Comparison of ENCODE assay signal across 8 mouse cellular contexts in genomic region chr5:134583006-134583883, GRCm38 (mm10). TPM values are rescaled to one million over a fixed set of nuclear protein-coding genes. Genes with fewer than 3 reads are reported as not detected.
DNase-seq lines count a peak whose midpoint lies in the region; ATAC-seq lines count a peak whose summit lies in the region.

No protein-coding gene starts in this region.

- H3K4me3 ChIP-seq in brown adipose tissue, adult 24 weeks (ENCODE audit: insufficient read depth, low read depth, low read length): peak overlapping the region; percentile 95
- peak overlapping the region; percentile 92 for H3K4me3 ChIP-seq in intestine, embryonic 14.5 days (ENCODE audit: low read depth, low read length)
- H3K4me3 ChIP-seq in midbrain, embryonic 14.5 days (replicated peaks; ENCODE audit: low read depth, low read length): peak overlapping the region; percentile 72

- peak overlapping the region; percentile 96 for H3K4me2 ChIP-seq in intestine, embryonic 14.5 days (ENCODE audit: low read length)
- peak overlapping the region; percentile 76 for H3K4me2 ChIP-seq in midbrain, embryonic 14.5 days (ENCODE audit: low read length)

- peaks cover 9% of the 10 kb centered on the region for H3K36me3 ChIP-seq in intestine, embryonic 14.5 days (ENCODE audit: control insufficient read depth, insufficient read depth, low read length)
- H3K36me3 ChIP-seq in midbrain, embryonic 14.5 days (ENCODE audit: control insufficient read depth, insufficient read depth, low read length): peaks cover 8% of the 10 kb centered on the region; the same call in 1 of the 2 replicates

- no peaks in the 10 kb centered on the region for H3K4me1 ChIP-seq in brown adipose tissue, adult 24 weeks (ENCODE audit: control insufficient read depth, insufficient read depth, insufficient read length, low read length)
- H3K4me1 ChIP-seq in intestine, embryonic 14.5 days (replicated peaks; ENCODE audit: control insufficient read depth, insufficient read depth, low read length): peaks cover 11% of the 10 kb centered on the region
- H3K4me1 ChIP-seq in midbrain, embryonic 14.5 days (ENCODE audit: control insufficient read depth, insufficient read depth, low read length): peaks cover 6% of the 10 kb centered on the region; the same call in 1 of the 2 replicates

- H3K9ac ChIP-seq in intestine, embryonic 14.5 days (ENCODE audit: low read length): peak overlapping the region; percentile 70
- peak overlapping the region; percentile 58 for H3K9ac ChIP-seq in midbrain, embryonic 14.5 days (replicated peaks; ENCODE audit: low read length)

- peak; percentile 39 for DNase-seq in kidney, adult 9 months
- no peak for DNase-seq in kidney, adult 18-20 months
- DNase-seq in intestine, embryonic 14.5 days (ENCODE audit: low spot score): no peak
- DNase-seq in midbrain, embryonic 14.5 days: no peak
- DNase-seq in adrenal gland, postnatal 36 days: no peak
- DNase-seq in testis, postnatal 10 days (ENCODE audit: low spot score): no peak
- no peak for DNase-seq in left cerebral cortex, adult 11 months (ENCODE audit: low spot score)

- H3K27ac ChIP-seq in brown adipose tissue, adult 24 weeks (replicated peaks; ENCODE audit: low read depth, low read length): no peak overlapping the region
- H3K27ac ChIP-seq in intestine, embryonic 14.5 days (ENCODE audit: low read depth): no peak overlapping the region
- no peak overlapping the region for H3K27ac ChIP-seq in midbrain, embryonic 14.5 days (replicated peaks; ENCODE audit: low read depth, low read length)

- no peaks in the 10 kb centered on the region for H3K27me3 ChIP-seq in intestine, embryonic 14.5 days (replicated peaks; ENCODE audit: control insufficient read depth, insufficient read depth, low read length)
- H3K27me3 ChIP-seq in midbrain, embryonic 14.5 days (ENCODE audit: control insufficient read depth, insufficient read depth, low read length): no peaks in the 10 kb centered on the region

- no peaks in the 10 kb centered on the region for H3K9me3 ChIP-seq in intestine, embryonic 14.5 days (ENCODE audit: control insufficient read depth, low read length)
- H3K9me3 ChIP-seq in midbrain, embryonic 14.5 days (ENCODE audit: control insufficient read depth, low read length): no peaks in the 10 kb centered on the region

- no peak for ATAC-seq in intestine, embryonic 14.5 days (replicated peaks; ENCODE audit: low FRiP score, low TSS enrichment, low read depth)
- ATAC-seq in midbrain, embryonic 14.5 days (ENCODE audit: low FRiP score, low TSS enrichment): no peak

- 27% methylated on average over 15 of the region's 15 CpGs for WGBS in intestine, embryonic 14.5 days
- 32% methylated on average over 15 of the region's 15 CpGs for WGBS in midbrain, embryonic 14.5 days

RNA-seq across cellular contexts. Expression of gene Rfc2, which starts 2.1 kb away (rescaled TPM):
- polyA plus RNA-seq in brown adipose tissue, adult 24 weeks (2012; ENCODE audit: insufficient read depth, insufficient read length, missing spikeins): 29.7 and 32.3 TPM in 2 replicates
- polyA plus RNA-seq in intestine, embryonic 14.5 days (2014; fragmentation: Nextera tagmentation; extraction: Ambion mirVana): 298 and 318 TPM in 2 replicates
- polyA plus RNA-seq in midbrain, embryonic 14.5 days (2014; fragmentation: Nextera tagmentation; extraction: Ambion mirVana): 165 and 191 TPM in 2 replicates
- total RNA-seq in adrenal gland, postnatal 36 days (2021): 10 to 100 TPM; 48.2 to 49.4 TPM

RNA-seq across cellular contexts. Expression of gene Syna, which starts 23.3 kb away (rescaled TPM):
- not detected in 2 replicates for polyA plus RNA-seq in brown adipose tissue, adult 24 weeks (2012; ENCODE audit: insufficient read depth, insufficient read length, missing spikeins)
- polyA plus RNA-seq in intestine, embryonic 14.5 days (2014; fragmentation: Nextera tagmentation; extraction: Ambion mirVana): 0.08 TPM in 1 of 2 replicates, not detected in the other
- 0.11 and 0.24 TPM in 2 replicates for polyA plus RNA-seq in midbrain, embryonic 14.5 days (2014; fragmentation: Nextera tagmentation; extraction: Ambion mirVana)
- not detected for total RNA-seq in adrenal gland, postnatal 36 days (2021)

RNA-seq across cellular contexts. Expression of gene Clip2, which starts 31.0 kb away (rescaled TPM):
- polyA plus RNA-seq in brown adipose tissue, adult 24 weeks (2012; ENCODE audit: insufficient read depth, insufficient read length, missing spikeins): 4.0 and 6.9 TPM in 2 replicates
- 4.7 and 4.8 TPM in 2 replicates for polyA plus RNA-seq in intestine, embryonic 14.5 days (2014; fragmentation: Nextera tagmentation; extraction: Ambion mirVana)
- 18.2 and 19.3 TPM in 2 replicates for polyA plus RNA-seq in midbrain, embryonic 14.5 days (2014; fragmentation: Nextera tagmentation; extraction: Ambion mirVana)
- 10 to 100 TPM; 15.1 to 21.0 TPM for total RNA-seq in adrenal gland, postnatal 36 days (2021)

RNA-seq across cellular contexts. Expression of gene Lat2, which starts 31.6 kb away (rescaled TPM):
- polyA plus RNA-seq in brown adipose tissue, adult 24 weeks (2012; ENCODE audit: insufficient read depth, insufficient read length, missing spikeins): 0.83 and 1.4 TPM in 2 replicates
- 1.9 and 2.3 TPM in 2 replicates for polyA plus RNA-seq in intestine, embryonic 14.5 days (2014; fragmentation: Nextera tagmentation; extraction: Ambion mirVana)
- polyA plus RNA-seq in midbrain, embryonic 14.5 days (2014; fragmentation: Nextera tagmentation; extraction: Ambion mirVana): 1.5 and 2.7 TPM in 2 replicates
- total RNA-seq in adrenal gland, postnatal 36 days (2021): 1 to 10 TPM; 3.3 to 4.4 TPM

RNA-seq across cellular contexts. Expression of gene Eif4h, which starts 56.0 kb away (rescaled TPM):
- polyA plus RNA-seq in brown adipose tissue, adult 24 weeks (2012; ENCODE audit: insufficient read depth, insufficient read length, missing spikeins): 116 and 126 TPM in 2 replicates
- polyA plus RNA-seq in intestine, embryonic 14.5 days (2014; fragmentation: Nextera tagmentation; extraction: Ambion mirVana): 437 and 474 TPM in 2 replicates
- 357 and 372 TPM in 2 replicates for polyA plus RNA-seq in midbrain, embryonic 14.5 days (2014; fragmentation: Nextera tagmentation; extraction: Ambion mirVana)
- 100 to 1,000 TPM; 288 to 289 TPM for total RNA-seq in adrenal gland, postnatal 36 days (2021)
